Mouse (Mus musculus): ENCODE results near the gene Erp44. TPM values are rescaled to one million over a fixed set of nuclear protein-coding genes. Genes with fewer than 3 reads are reported as not detected.

Erp44 gene
- total and polyA plus RNA-seq, 3 experiments, result 59.2 to 203 (median 99.7) TPM

- Histone ChIP-seq H3K27me3 (replicated peaks) (no peaks in the 10 kb centered on the region), H3K4me3 (replicated peaks in 1 of 3; ENCODE audit: low read depth in 2 of 3, low read length in 2 of 3, poor library complexity in 1 of 3) (no peak overlapping the region), H3K4me1 (ENCODE audit: control insufficient read depth in 1 of 2, insufficient read depth in 2 of 2) (peaks cover 4 to 28% of the 10 kb centered on the region in 2 experiments; a peak in 3 of 4 replicates), H3K79me2 (replicated peaks; ENCODE audit: control insufficient read depth, extremely low read depth, insufficient read depth, poor library complexity, severe bottlenecking) (no peaks in the 10 kb centered on the region; the same call in 1 of the 2 replicates), H3K36me3 (replicated peaks in 1 of 2; ENCODE audit: control insufficient read depth in 1 of 2, insufficient read depth in 1 of 2, low read length in 1 of 2) (no peaks in the 10 kb centered on the region), H3K9ac (ENCODE audit: insufficient read depth, low read depth) (no peak overlapping the region), H3K9me3 (replicated peaks; ENCODE audit: low read length) (no peaks in the 10 kb centered on the region), H3K4me2 (ENCODE audit: insufficient read depth, low read depth, poor library complexity, severe bottlenecking) (no peak overlapping the region), H3K27ac (ENCODE audit: insufficient read depth, low read depth) (no peak overlapping the region)
- TF ChIP-seq BHLHE40 (IDR thresholded peaks at IDR 0.05; ENCODE audit: low read depth, low read length) (no peak), USF1 (IDR thresholded peaks at IDR 0.05; ENCODE audit: low read depth, low read length) (no peak), UBTF (IDR thresholded peaks at IDR 0.05; ENCODE audit: low read depth, low read length) (no peak), MAX (IDR thresholded peaks at IDR 0.05; ENCODE audit: low read length) (no peak), E2F4 (IDR thresholded peaks at IDR 0.05; ENCODE audit: insufficient replicate concordance, low read depth, low read length) (no peak), HCFC1 (IDR thresholded peaks at IDR 0.05; ENCODE audit: low read depth, low read length) (no peak), JUN (IDR thresholded peaks at IDR 0.05; ENCODE audit: insufficient read depth, low read depth, low read length) (no peak), TCF12 (IDR thresholded peaks at IDR 0.05; ENCODE audit: low read depth, low read length) (no peak), MXI1 (IDR thresholded peaks at IDR 0.05; ENCODE audit: low read depth, low read length) (no peak), SMC3 (IDR thresholded peaks at IDR 0.05; ENCODE audit: low read depth, low read length) (no peak), KAT2A (IDR thresholded peaks at IDR 0.05; ENCODE audit: insufficient replicate concordance, low read length) (no peak), CHD1 (IDR thresholded peaks at IDR 0.05; ENCODE audit: low read depth, low read length) (no peak), ZKSCAN1 (IDR thresholded peaks at IDR 0.05; ENCODE audit: borderline replicate concordance, low read depth, low read length) (no peak), RAD21 (IDR thresholded peaks at IDR 0.05; ENCODE audit: low read depth, low read length) (no peak), MYC (IDR thresholded peaks at IDR 0.05; ENCODE audit: low read depth, low read length) (no peak), CTCF (conservative IDR thresholded peaks at IDR 0.05 in 1 of 2, IDR thresholded peaks at IDR 0.05 in 1 of 2; ENCODE audit: low read depth in 2 of 2, low read length in 2 of 2) (no peak), MAFK (IDR thresholded peaks at IDR 0.05; ENCODE audit: insufficient replicate concordance, low read length) (no peak), ELF1 (IDR thresholded peaks at IDR 0.05; ENCODE audit: low read depth, low read length) (no peak)
- dilution Hi-C loops (cut with MboI; ENCODE audit: extremely low pct_ligation_motif_present, extremely low pct_unique_long_range_greater_than_20kb, low sequenced_read_pairs), result no loop called here
- in situ Hi-C loops (cut with MboI; ENCODE audit: low pct_ligation_motif_present, low pct_unique_long_range_greater_than_20kb, low sequenced_read_pairs), result loop anchor here (10.0 kb wide), 1 partner anchor 96 kb away; no protein-coding TSS in a partner anchor
- no peak for DNase-seq (ENCODE audit: extremely low read depth)
These were observed 41.9 kb upstream of the Erp44 start for GRCm38 (mm10) chr4:48321276-48321675.

- Histone ChIP-seq H3K36me3 (replicated peaks in 1 of 2; ENCODE audit: control insufficient read depth in 1 of 2, insufficient read depth in 1 of 2, low read length in 1 of 2) (peaks cover 0 to 3% of the 10 kb centered on the region in 2 experiments), H3K9ac (ENCODE audit: insufficient read depth, low read depth) (no peak overlapping the region), H3K79me2 (replicated peaks; ENCODE audit: control insufficient read depth, extremely low read depth, insufficient read depth, poor library complexity, severe bottlenecking) (no peaks in the 10 kb centered on the region), H3K4me3 (replicated peaks in 1 of 3; ENCODE audit: low read depth in 2 of 3, low read length in 2 of 3, poor library complexity in 1 of 3) (no peak overlapping the region), H3K4me2 (ENCODE audit: insufficient read depth, low read depth, poor library complexity, severe bottlenecking) (no peak overlapping the region), H3K9me3 (replicated peaks; ENCODE audit: low read length) (no peaks in the 10 kb centered on the region), H3K27me3 (replicated peaks) (no peaks in the 10 kb centered on the region), H3K4me1 (ENCODE audit: control insufficient read depth in 1 of 2, insufficient read depth in 2 of 2) (peaks cover 0 to 19% of the 10 kb centered on the region in 2 experiments; a peak in 1 of 4 replicates), H3K27ac (ENCODE audit: insufficient read depth, low read depth) (no peak overlapping the region)
- dilution Hi-C loops (cut with MboI; ENCODE audit: extremely low pct_ligation_motif_present, extremely low pct_unique_long_range_greater_than_20kb, low sequenced_read_pairs) (no loop called here), in situ Hi-C loops (cut with MboI; ENCODE audit: low pct_ligation_motif_present, low pct_unique_long_range_greater_than_20kb, low sequenced_read_pairs) (loop anchor here (10.0 kb wide), 1 partner anchor 69 kb away; no protein-coding TSS in a partner anchor)
- TF ChIP-seq TCF12 (IDR thresholded peaks at IDR 0.05; ENCODE audit: low read depth, low read length) (0 out of 2 replicates have a peak, but pooled peaks have one; percentile 5), BHLHE40 (IDR thresholded peaks at IDR 0.05; ENCODE audit: low read depth, low read length) (no peak), CHD1 (IDR thresholded peaks at IDR 0.05; ENCODE audit: low read depth, low read length) (no peak), ZMIZ1 (IDR thresholded peaks at IDR 0.05; ENCODE audit: low read depth, low read length) (no peak), POLR2A (IDR thresholded peaks at IDR 0.05; ENCODE audit: low read depth, low read length) (no peak), CTCF (conservative IDR thresholded peaks at IDR 0.05 in 1 of 2, IDR thresholded peaks at IDR 0.05 in 1 of 2; ENCODE audit: low read depth in 2 of 2, low read length in 2 of 2) (peak in 1 of 2 experiments; percentile 49; a peak in 2 of 4 replicates), SMC3 (IDR thresholded peaks at IDR 0.05; ENCODE audit: low read depth, low read length) (peak; percentile 33), MYC (IDR thresholded peaks at IDR 0.05; ENCODE audit: low read depth, low read length) (no peak), POLR2AphosphoS2 (IDR thresholded peaks at IDR 0.05; ENCODE audit: low read depth, low read length) (no peak), TBP (conservative IDR thresholded peaks at IDR 0.05; ENCODE audit: low read depth, low read length) (no peak), SIN3A (IDR thresholded peaks at IDR 0.05; ENCODE audit: low read length) (no peak), ZNF384 (IDR thresholded peaks at IDR 0.05; ENCODE audit: low read depth, low read length) (no peak), RAD21 (IDR thresholded peaks at IDR 0.05; ENCODE audit: low read depth, low read length) (peak; percentile 51), RCOR1 (conservative IDR thresholded peaks at IDR 0.05; ENCODE audit: low read depth, low read length) (no peak), E2F4 (IDR thresholded peaks at IDR 0.05; ENCODE audit: insufficient replicate concordance, low read depth, low read length) (no peak)
- no peak for DNase-seq (ENCODE audit: extremely low read depth)
These were observed 36.7 kb upstream of the Erp44 start for GRCm38 (mm10) chr4:48316036-48316435.

Measured in CH12.LX (cell line).